Mouse (Mus musculus) kidney, postnatal 36 days (tissue): ENCODE measurements at regions not wholly inside any gene's neighbourhood (a gene's known extent, or its start where the extent isn't known, plus 50 kb on each side); places are given as distances from the start of the nearest gene placed in this dataset.

ENCODE experiments used
- DNase-seq, 2 experiments: peaks; one replicate each; pipeline ENCODE4 v3.0.0; 2021 to 2022; ENCODE audit warnings: mixed read lengths in 2 of 2

DNA sequence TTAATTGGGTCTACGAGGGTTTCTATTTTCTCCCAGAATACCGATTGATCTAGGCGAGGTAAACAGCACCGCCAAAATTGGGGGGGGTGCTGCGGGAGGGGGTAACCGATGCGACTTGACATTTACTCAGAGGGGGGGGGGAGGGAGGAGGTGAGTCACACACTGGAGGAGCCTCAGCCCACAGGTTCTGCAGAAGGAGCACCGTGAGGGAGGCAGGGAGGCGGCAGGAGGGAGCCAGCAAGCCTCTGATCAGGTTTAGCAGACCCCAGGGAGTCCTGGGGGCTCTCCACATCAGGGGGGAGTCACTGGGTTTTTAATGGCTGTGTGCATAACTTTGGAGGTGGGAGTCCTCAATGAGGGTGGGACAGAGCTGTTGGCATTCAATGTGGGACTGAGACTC, 51.3 kb upstream of the Ier5l start:
- no peak for DNase-seq

DNA sequence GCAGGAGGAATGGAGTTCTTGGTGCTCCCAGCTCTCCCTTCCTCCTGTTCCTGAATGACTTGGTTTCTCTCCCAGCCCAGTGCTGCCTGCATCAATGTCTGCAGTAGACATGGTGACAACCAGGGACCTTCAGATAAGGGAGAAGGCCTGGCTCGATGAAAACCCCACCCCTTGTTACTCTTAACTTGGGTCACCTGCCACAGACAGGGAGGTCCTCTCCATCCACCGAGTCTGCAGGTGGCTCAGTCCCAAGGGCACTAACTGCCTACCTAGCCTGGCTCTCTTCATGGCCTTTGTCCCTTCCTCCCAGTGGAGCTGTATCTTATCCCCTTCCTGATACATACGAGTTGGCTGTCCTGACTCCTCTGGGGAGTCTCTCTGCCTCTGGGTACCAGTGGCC, 51.8 kb upstream of the Ier5l start:
- no peak for DNase-seq

DNA sequence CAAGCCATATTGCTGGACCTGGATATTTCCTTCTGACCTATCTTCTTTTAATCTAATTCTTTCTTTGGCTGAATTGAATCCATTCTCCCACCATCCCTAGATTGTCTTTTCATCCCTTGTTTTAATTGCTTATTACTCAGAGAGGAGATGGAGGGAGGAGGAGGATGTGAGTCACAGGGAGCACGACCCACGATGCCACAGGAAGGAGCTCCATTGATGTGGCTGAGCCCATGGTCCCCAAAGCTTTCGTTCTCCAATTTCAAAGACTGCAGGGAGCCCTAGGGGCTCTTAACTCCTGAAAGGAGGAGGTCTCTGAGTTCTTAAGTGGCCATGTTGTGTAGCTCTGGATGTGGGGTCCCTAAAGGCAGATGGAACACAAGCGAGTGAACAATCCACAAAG, 53.5 kb upstream of the Ier5l start:
- no peak for DNase-seq

DNA sequence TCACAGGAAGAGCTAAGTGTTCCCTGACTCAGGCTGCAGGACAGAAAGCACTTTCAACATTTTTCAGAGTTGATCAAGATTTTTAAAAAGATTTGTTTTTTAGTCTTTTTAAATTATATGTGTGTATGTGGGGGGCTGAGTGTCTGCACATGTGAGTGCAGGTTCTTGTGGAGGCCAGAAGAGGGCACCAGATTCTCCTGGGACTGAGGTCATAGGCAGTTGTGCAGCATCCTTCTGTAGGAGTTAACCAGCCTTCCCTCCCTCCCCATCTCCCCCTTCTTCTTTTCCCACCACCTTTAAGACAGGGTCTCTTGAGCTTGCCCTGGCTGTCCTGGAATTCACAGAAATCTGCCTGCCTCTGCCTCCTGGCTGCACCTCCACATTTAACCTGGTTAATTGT, 58.9 kb upstream of the Ier5l start:
- no peak for DNase-seq

DNA sequence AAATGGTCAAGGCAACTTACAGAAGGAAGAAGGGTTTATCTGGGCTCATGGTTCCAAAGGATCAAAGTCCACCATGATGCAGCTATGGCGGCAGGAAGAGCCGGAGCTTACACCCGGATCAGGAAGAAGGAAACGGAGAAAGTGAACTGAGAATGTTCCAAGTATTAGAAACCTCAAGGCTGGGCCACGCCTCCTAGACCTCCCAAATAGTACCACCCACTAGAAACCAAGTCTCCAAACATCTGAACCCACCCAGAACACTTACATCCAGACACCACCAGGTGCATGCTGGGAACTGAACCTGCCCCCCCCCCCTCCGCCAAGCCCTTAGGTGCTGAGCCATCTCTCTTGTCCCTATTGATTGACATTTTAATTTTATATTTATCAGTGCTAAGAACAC, 59.3 kb upstream of the Ier5l start:
- DNase-seq: no peak

DNA sequence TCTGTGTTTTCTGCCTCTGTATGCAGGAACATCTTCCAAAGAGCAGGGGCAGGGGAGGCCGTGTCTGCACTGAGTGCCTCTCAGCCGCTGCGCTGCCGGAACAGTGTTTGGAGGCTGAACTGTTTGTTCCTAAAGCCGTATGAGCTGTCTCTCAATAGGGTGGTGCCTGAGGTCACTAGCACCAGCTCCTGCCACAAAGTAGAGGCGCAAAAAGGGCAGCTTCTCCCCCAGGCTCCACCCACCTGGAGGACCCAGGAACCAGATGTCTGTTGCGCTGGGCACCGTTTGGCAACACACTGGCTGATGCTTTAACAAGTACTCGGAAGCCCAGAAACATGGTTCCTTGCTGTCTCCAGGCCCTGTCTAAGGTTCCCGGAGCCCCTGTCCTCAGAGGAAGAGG, 60.4 kb upstream of the Cstad start:
- no peak for DNase-seq

DNA sequence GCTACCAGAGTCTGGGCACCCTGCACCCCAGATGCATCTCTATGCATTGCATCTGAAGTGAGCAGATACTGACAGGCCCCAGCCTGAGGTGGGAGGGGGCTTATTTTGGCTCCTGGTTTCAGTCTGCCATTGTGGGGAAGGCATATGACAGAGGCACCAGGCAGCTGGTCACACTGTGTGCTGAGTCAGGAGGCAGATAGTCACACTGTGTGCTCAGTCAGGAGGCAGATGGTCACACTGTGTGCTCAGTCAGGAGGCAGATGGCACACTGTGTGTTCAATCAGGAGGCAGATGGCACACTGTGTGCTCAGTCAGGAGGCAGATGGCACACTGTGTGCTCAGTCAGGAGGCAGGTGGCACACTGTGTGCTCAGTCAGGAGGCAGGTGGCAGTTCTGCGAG, 55.5 kb upstream of the Cstad start:
- no peak for DNase-seq

DNA sequence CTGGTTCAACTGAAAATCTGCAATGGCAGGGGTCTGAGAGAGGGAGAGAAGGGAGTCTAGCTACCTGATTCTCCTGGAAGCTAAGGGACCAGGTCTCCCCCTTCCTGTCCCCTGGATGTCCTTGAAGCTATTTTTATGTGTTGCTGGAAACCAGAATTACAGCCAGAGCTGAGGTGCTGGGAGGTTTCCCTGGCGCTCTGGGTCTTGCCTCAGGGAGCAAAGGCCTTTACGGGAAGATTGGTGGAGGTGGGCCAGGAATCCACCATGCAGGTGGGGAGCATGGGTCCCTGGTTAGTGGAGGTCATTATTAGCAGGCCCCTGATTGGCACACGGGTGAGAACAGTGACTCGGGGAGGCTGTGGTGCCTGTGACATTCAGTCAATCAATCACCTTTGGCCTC, 53.3 kb upstream of the Cstad start:
- peak; percentile 24 to 48 for DNase-seq

DNA sequence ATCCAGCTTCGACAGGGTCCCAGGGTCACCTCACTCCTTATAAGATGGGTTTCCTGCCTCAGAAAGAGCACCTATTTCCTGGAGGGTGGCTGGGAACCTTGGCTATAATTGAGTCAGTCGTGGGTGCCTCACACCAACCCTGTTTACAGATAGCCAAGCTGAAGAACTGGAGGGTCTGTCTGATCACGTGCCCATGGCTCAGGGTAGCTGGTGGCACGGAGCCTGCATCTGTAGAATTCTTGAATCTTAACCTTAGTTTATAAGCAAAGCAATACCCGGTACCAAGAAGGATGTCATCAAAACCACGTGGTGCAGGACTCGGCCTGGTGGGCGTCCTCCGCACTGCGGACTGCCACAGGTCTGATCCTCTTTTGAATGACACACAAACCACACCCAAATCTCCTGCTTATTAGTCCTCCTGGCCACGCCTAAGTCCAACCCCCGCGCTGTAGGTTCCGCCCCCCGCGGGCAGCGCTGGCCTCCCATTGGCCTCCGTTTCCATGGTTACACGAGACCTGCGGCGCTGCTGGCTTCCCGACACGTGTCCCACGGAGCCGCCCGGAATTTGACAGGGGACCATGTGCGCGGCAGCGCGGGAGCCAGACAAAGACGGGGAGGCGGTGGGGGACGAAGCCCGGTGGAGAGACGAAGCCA, 49.9 kb upstream of the Cstad start:
- DNase-seq: peak; percentile 92 to 93
